Mouse (Mus musculus): ENCODE data around the gene Ciapin1. TPM values are rescaled to one million over a fixed set of nuclear protein-coding genes. Genes with fewer than 3 reads are reported as not detected.
"Not testable (repeated sequence)": the region's sequence is repeated elsewhere in the genome, so short reads cannot be mapped to it uniquely, and the experiment has no call there.

The Ciapin1 gene
- polyA plus RNA-seq, 1 experiment from 2014 or later = 204 TPM

DNA sequence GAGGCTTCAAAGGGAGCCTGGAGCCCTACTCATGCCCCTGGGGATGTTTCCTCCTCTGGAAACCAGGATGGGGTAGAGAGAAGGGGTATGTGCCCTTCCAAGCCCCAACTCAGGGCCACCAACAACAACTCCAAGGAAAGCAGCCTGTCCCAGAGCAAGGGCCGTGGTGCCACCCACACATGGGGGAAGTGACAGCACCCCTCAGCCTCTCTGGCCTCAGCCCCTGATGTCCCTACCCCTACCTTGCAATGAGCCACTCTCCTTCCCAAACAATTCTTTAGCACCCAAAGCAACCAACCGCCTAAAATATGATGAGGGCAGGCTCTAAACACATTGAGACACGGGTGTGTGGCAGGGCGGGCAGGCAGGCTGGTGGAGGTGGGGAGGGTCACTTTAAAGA is 31.8 kb upstream of the Ciapin1 start:
- Histone ChIP-seq H3K4me2 (peak overlapping the region; percentile 94), H3K27me3 (peaks cover 16% of the 10 kb centered on the region), H3K9me3 (no peaks in the 10 kb centered on the region), H3K27ac (replicated peaks) (peak overlapping the region; percentile 81; the same call in 1 of the 2 replicates), H3K4me3 (peak overlapping the region; percentile 70), H3K9ac (peak overlapping the region; percentile 89), H3K36me3 (peaks cover 27% of the 10 kb centered on the region), H3K4me1 (replicated peaks) (peaks cover 67% of the 10 kb centered on the region)
- WGBS = 9% methylated on average over 4 of the region's 4 CpGs
- ATAC-seq (ENCODE audit: low read depth) = peak; percentile 1; the same call in 1 of the 2 replicates

GRCm38 (mm10) chr8:94869146-94869545 is 31.0 kb upstream of the Ciapin1 start:
- 61% methylated on average over 7 of the region's 7 CpGs for WGBS
- Histone ChIP-seq H3K4me1 (replicated peaks) (peaks cover 59% of the 10 kb centered on the region), H3K27me3 (peaks cover 7% of the 10 kb centered on the region; the same call in 1 of the 2 replicates), H3K36me3 (peaks cover 36% of the 10 kb centered on the region), H3K4me2 (peak overlapping the region; percentile 94), H3K27ac (replicated peaks) (0 out of 2 replicates have a peak overlapping the region, but pooled peaks have one; percentile 33), H3K9ac (peak overlapping the region; percentile 89), H3K4me3 (peak overlapping the region; percentile 70), H3K9me3 (no peaks in the 10 kb centered on the region)
- 0 out of 2 replicates have a peak, but pooled peaks have one; percentile 1 for ATAC-seq (ENCODE audit: low read depth)

DNA sequence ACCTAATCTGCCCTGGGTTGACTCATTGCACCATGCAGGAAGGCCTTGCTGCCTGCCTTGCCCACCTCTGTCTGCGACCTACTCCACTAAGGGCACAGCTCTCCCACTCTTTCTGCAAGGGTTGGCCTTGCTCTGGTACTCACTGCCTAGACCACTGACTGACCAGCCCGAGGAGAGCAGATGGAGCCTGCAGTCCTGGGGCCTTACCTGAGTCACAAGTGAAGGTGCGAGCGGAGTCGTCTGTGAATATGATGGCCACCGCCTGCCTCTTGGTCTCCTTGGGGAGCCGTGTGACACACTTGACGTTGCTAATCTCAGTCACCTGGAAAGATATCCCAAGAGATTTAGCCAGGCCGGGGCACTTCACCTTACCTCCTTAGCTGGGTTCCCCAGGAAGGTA is 28.8 kb upstream of the Ciapin1 start:
- Histone ChIP-seq H3K4me3 (no peak overlapping the region), H3K36me3 (peaks cover 58% of the 10 kb centered on the region), H3K9me3 (no peaks in the 10 kb centered on the region), H3K27me3 (no peaks in the 10 kb centered on the region), H3K4me2 (no peak overlapping the region), H3K9ac (no peak overlapping the region), H3K27ac (replicated peaks) (no peak overlapping the region), H3K4me1 (replicated peaks) (peaks cover 43% of the 10 kb centered on the region)
- no peak for ATAC-seq (ENCODE audit: low read depth)
- WGBS = 94% methylated on average over 9 of the region's 9 CpGs

GRCm38 (mm10) chr8:94865292-94865691 is 27.1 kb upstream of the Ciapin1 start:
- H3K4me2 ChIP-seq = no peak overlapping the region
- H3K4me3 ChIP-seq = no peak overlapping the region
- no peaks in the 10 kb centered on the region for H3K27me3 ChIP-seq
- no peak overlapping the region for H3K27ac ChIP-seq (replicated peaks)
- peaks cover 30% of the 10 kb centered on the region for H3K4me1 ChIP-seq (replicated peaks)
- 76% methylated on average over 10 of the region's 10 CpGs for WGBS
- no peak overlapping the region for H3K9ac ChIP-seq
- H3K36me3 ChIP-seq = peaks cover 74% of the 10 kb centered on the region
- H3K9me3 ChIP-seq = no peaks in the 10 kb centered on the region
- ATAC-seq (ENCODE audit: low read depth) = no peak

DNA sequence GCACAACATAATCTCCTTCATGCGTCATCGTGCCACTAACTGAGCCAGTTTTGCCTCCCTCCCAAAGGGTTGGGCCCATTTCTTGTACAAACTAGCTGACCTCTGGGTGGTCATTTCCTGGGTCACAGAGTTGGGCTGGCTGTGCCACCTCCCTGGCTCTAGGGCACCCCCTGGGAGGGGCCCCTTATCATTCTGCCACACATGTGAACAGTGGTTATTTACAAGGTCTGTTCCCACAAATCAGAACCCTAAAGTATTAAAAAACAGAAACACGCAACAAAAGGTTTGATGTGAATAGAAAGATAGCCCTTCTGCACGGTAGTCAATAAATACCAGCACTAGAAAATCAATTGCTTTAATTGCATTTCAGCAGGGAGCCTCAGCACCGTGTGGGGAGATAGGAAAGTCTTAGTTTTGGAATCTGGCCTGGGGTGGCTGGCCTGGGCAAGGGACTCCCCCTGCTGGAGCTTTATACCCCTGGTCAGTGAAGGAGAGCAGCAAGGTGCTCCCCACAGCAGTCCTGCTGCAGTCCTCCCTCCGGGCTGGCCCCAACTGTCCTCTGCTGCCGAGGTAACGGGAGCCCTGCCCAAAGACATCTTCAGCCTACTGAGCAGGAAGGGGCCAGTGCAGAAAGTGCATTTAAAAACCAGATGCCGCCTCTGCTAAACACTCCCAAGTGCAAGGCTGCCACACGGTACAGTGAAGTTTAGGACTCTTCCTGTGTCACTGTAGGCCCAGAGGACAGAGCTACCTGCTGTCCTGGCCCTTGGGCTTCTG is 25.9 kb upstream of the Ciapin1 start:
- ATAC-seq (ENCODE audit: low read depth) = no peak
- Histone ChIP-seq H3K9ac (no peak overlapping the region), H3K4me2 (no peak overlapping the region), H3K27ac (replicated peaks) (no peak overlapping the region), H3K4me3 (no peak overlapping the region), H3K9me3 (no peaks in the 10 kb centered on the region), H3K27me3 (no peaks in the 10 kb centered on the region), H3K36me3 (peaks cover 78% of the 10 kb centered on the region), H3K4me1 (replicated peaks) (peaks cover 24% of the 10 kb centered on the region)
- WGBS = 80% methylated on average over 10 of the region's 10 CpGs

- H3K27ac ChIP-seq (replicated peaks) = no peak overlapping the region
- peaks cover 23% of the 10 kb centered on the region for H3K4me1 ChIP-seq (replicated peaks)
- H3K9me3 ChIP-seq = no peaks in the 10 kb centered on the region
- H3K36me3 ChIP-seq = peaks cover 77% of the 10 kb centered on the region
- no peak for ATAC-seq (ENCODE audit: low read depth)
- no peak overlapping the region for H3K4me3 ChIP-seq
- H3K27me3 ChIP-seq = no peaks in the 10 kb centered on the region
- 92% methylated on average over 12 of the region's 12 CpGs for WGBS
- H3K4me2 ChIP-seq = no peak overlapping the region
- H3K9ac ChIP-seq = no peak overlapping the region
Measured at GRCm38 (mm10) chr8:94862487-94863220, 24.5 kb upstream of the Ciapin1 start.

DNA sequence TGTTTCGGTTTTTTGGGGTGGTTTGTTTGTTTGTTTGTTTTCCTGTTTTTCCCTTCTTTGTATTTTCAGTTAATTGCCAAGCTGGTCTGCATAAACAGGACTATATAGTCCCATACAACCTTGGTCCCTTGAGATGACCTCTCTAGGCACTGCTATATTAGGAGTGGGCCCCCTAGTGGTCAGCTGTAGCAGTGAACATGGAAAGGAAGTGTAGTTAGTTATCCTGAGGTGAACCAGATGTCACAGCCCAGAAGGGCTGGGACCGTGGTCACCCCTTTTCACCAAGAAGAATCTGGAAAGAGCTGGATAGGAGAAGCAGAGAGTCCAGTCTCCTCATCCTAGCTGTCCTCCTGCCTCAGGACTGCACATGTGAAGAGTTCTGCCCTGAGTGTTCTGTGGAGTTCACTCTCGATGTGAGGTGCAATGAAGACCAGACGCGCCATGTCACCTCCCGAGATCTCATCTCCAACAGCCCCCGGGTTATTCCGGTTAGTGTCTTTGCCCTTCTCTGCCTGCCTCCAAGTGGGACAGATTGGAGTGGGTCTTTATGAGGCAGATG is 23.3 kb upstream of the Ciapin1 start:
- Histone ChIP-seq H3K9ac (no peak overlapping the region), H3K27me3 (no peaks in the 10 kb centered on the region), H3K4me3 (no peak overlapping the region), H3K36me3 (peaks cover 65% of the 10 kb centered on the region), H3K27ac (replicated peaks) (no peak overlapping the region), H3K9me3 (no peaks in the 10 kb centered on the region), H3K4me2 (no peak overlapping the region), H3K4me1 (replicated peaks) (peaks cover 19% of the 10 kb centered on the region)
- no peak for ATAC-seq (ENCODE audit: low read depth)
- WGBS = 75% methylated on average over 8 of the region's 8 CpGs

DNA sequence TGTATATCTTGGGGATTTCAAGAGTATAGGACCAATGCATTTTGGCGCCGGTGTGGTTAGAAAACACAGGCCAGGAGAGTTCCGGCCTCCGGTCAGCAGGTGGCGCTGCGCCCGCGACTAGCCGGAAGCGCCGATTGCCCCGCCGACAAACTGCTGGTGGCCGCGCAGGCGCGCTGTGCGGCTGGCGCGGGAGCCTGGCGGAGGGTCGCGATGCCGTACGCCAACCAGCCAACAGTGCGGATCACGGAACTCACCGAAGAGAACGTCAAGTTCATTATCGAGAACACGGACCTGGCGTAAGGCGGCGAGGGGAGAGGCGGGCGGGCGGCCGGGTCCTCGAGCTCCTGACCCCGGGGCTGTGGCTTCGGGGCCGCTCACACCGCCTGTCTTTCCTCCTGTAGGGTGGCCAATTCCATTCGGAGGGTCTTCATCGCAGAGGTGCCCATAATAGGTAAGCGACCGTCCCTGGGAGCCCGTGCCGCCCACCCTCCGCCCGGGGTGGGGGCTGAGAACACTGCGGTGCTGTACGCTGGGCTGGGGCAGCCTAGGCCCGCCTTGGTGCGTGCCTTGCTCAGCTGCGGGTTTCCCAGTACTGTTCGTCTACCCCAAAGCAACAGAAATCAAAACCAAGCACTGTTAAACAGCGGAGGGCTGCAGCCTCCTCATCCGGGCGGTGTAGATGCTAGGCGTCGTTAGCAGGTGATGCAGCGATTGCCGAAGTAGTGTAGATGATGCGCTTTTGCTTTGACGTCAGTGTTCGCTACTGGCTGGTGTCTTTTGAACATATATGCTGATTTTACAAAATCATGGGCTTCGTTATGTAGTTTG is 19.4 kb upstream of the Ciapin1 start, which contains the start of gene Polr2c:
Gene Polr2c, plus strand, starts transcription at position 105 of the 828 bp plus-strand sequence.
- Histone ChIP-seq H3K36me3 (peaks cover 51% of the 10 kb centered on the region), H3K4me3 (peak within 1 kb of the TSS; percentile 86), H3K4me1 (replicated peaks) (peaks cover 19% of the 10 kb centered on the region), H3K9me3 (no peaks in the 10 kb centered on the region), H3K27ac (replicated peaks) (peak within 1 kb of the TSS; percentile 73), H3K9ac (peak within 1 kb of the TSS; percentile 95), H3K4me2 (peak within 1 kb of the TSS; percentile 91), H3K27me3 (no peaks in the 10 kb centered on the region)
- peak; percentile 78 for ATAC-seq (ENCODE audit: low read depth)
- WGBS = under 1% methylated on average over 68 of the region's 68 CpGs

- peak overlapping the region; percentile 28 for H3K4me2 ChIP-seq
- WGBS = 32% methylated on average over 5 of the region's 5 CpGs
- peak overlapping the region; percentile 86 for H3K4me3 ChIP-seq
- no peaks in the 10 kb centered on the region for H3K27me3 ChIP-seq
- H3K4me1 ChIP-seq (replicated peaks) = peaks cover 19% of the 10 kb centered on the region
- H3K27ac ChIP-seq (replicated peaks) = no peak overlapping the region
- 0 out of 2 replicates have a peak overlapping the region, but pooled peaks have one; percentile 13 for H3K9ac ChIP-seq
- H3K9me3 ChIP-seq = no peaks in the 10 kb centered on the region
- H3K36me3 ChIP-seq = peaks cover 51% of the 10 kb centered on the region
- peak; percentile 19 for ATAC-seq (ENCODE audit: low read depth)
Measured at GRCm38 (mm10) chr8:94857011-94857345, 18.8 kb upstream of the Ciapin1 start.

GRCm38 (mm10) chr8:94854761-94855160 is 16.6 kb upstream of the Ciapin1 start:
- H3K9ac ChIP-seq; H3K9me3 ChIP-seq; H3K27me3 ChIP-seq; ATAC-seq (ENCODE audit: low read depth); H3K4me2 ChIP-seq; H3K27ac ChIP-seq (replicated peaks); H3K4me3 ChIP-seq: not testable (repeated sequence)
- Histone ChIP-seq H3K4me1 (replicated peaks) (peaks cover 19% of the 10 kb centered on the region), H3K36me3 (peaks cover 51% of the 10 kb centered on the region)
- 86% methylated on average over 11 of the region's 11 CpGs for WGBS

DNA sequence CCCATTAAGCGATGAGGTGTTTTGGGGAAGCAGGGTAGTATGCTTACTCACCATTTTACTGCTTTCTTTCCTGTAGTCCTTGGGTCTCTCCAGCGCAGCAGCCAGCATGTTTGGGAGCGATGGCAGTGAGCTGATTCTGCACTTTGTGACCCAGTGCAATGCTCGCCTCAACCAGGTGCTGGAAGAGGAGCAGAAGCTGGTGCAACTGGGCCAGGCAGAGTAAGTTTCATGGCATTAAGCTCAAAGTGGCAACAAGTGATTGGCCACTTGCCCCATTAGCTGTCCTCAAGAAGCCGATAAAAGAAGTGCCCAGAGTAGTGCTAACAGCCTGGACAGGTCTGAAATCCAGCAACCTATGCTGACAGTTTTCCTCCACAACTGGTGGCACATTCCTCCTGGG is 11.9 kb upstream of the Ciapin1 start:
- Histone ChIP-seq H3K4me1 (replicated peaks) (no peaks in the 10 kb centered on the region), H3K27ac (replicated peaks) (no peak overlapping the region), H3K9me3 (no peaks in the 10 kb centered on the region), H3K4me2 (no peak overlapping the region), H3K9ac (no peak overlapping the region), H3K4me3 (no peak overlapping the region), H3K27me3 (no peaks in the 10 kb centered on the region), H3K36me3 (peaks cover 89% of the 10 kb centered on the region)
- WGBS = 93% methylated on average over 5 of the region's 5 CpGs
- ATAC-seq (ENCODE audit: low read depth) = no peak
